Mouse (Mus musculus) urinary bladder, postnatal 10 days (tissue): ENCODE data around the gene Plekhn1.

Source experiments
- DNase-seq: peaks from one replicate; pipeline ENCODE4 v3.0.0; 2022; ENCODE audit warnings: low spot score

The Plekhn1 gene

DNA sequence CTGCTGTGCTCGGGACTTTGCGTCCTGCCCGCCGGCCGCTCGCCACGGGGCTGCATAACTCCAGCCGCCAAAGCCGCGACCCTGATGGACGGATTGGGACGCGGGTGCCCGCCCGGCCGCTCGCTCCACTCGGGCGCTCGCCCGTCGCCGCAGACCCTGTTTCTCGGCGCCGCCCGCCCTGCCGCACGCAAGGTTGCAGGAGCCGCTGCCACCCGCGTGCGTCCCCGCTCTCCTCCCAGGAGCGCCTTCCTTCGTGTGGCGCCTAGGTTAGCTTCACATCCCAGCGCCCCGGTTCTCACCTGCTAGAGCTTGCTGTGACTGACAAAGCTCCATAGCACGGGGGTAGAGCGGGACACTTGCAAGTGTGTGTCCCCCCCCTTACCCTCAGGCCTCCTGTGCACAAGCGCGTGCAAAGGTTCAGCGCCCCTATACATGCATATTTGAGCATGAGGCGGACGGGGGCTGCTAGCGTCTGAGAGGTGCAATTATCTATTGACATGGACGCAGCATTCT is at the start of gene Plekhn1:
Gene Plekhn1, minus strand, starts transcription at position 157 of the 513 bp plus-strand sequence.
- no peak for DNase-seq

DNA sequence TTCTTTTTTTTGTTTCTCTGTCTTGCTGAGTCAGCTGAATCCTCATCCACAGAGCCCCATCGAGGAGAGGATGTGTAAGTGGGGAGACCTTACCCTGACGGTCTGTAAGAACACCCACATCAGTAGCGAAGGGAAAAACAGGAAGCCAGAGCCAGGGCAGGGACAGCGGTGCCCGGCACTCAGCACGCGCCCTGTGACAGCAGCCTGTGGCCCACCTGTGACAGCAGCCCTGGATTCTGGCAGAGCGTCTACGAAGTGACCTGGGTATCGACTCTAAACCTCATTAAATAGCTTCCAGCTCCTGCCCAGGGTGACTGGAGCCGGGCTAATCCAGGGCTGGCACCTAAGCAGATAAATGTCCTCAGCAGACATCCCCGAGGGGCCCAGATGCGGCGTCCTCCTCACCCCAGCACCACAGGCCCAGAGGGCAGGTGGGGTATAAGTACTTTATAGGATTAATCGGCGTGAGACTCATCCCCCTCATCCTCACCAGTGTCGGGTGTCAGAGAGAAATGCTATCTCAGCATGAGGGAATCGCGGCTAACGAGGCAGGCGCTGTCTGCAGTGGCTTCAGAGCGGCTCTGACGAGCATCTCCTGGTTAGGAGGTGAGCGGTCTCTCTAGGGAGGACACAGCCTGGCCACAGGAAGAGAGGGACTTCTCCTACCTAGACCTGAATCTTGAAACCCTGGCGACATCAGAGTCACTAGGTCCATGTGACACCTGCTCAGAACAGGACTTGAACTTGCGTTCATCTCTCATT is 20.6 kb upstream of the Plekhn1 start, which contains the start of gene Samd11:
Gene Samd11, minus strand, starts transcription at position 580 of the 762 bp plus-strand sequence.
- DNase-seq, result no peak

DNA sequence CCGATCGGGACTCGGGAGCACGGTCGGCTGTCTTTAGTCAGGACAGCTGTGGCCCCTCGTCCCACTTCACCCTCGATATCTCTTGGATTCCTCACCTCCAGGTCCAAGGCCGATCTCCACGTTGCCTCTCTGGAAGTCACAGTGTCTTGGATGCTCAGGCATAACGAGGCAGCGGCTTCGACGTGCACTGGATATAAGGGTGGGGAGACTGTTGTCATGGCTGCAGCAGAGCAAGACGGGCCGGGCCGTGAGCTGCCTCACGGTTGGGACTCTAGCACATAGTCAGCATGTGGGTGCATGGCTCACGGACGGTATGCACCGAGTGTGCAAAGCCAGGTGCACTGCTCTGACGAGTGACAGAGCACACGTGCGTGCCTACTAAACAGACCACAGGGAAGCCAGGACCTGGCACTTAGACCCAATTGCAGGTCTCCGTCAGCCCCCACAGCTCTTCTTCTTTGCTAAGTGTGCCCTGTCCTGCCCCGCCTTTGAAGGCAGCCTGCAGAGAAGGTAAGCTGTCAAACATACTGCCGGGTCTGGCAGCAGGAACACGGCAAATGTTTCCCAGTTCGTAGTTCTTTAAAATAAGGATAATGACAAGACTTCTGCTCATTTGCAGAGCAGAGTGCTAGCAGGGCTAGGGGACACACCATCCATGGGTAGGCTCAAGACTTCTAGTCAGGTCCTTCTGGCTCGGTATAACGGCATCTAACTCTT is 19.9 kb upstream of the Plekhn1 start:
- no peak for DNase-seq

DNA sequence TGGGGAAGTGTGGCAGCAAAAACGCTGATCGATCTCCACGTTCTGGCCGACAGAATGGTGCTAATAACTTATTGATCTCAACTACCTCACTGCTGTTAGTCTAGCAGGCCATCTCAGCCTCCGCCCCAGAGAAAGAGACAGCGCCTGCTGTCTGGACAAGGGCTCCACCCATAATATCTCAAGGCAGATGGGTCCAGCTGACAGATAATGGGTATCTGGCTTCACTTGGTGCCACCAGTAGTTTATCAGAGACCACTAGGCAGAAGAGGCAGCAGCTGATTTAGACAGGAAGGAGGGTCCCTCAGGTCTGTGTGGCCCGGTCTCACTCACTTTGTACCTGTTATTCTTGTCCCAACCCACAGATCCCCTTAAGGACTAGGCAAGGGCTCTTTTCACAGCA is 18.4 kb upstream of the Plekhn1 start:
- DNase-seq, result no peak

DNA sequence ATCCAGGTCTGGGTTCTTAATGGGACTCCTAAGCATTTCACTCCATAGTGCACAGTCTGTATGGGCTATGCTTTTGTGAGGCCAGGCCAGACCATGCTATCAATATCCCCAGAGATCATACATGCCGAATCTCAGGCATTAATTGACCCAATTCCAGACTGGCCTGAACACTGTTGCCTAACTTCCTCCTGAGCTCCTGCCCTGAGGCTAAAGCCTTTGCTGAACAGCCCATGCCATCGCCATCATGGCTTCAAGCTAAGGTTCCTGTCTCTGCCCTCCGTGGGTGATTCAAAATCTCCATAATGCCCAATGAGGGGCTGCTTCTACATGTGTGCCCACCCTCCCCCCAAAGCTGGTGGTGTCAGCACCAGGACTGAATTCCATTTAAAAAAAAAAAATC is 18.0 kb upstream of the Plekhn1 start:
- DNase-seq, result no peak

DNA sequence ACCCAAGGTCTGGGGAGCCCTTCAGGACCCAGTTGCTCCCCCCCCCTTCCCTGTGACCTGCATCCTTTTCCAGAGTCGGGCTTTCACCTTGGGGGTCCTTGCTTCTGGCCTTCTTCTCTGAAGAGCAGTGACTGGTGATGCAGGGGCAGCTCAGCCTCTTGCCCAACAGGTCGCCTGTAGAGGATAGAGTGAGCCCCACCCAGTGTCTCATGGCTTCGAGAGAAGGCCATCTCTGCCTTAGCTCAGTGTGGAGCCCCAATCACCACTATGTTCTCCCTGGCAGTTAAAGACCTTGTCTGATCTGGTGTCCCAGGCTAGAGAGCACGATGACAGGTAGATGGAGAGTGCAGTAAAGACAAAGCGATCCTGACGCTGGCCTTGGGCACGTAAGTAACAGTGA is 17.5 kb upstream of the Plekhn1 start:
- no peak for DNase-seq

DNA sequence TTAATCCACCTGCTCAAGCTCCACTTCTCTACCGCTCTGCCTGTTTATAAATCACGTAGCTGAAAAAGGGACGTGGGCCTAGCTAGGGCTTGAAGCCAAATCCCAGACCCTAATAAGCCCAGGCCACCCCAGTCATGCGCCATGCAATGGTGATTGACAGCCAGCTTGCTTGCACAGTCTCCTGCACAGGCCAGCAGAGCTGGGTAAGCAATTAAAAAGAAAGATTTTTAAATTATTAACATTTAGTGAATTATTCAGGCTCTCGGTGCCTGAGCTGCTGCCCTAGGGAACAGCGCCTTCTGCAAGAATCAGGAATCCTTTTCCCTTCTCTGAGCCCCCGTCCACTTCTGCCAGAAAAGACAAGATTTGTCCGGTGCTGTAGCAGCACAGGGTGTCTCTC is 16.4 kb upstream of the Plekhn1 start:
- no peak for DNase-seq

DNA sequence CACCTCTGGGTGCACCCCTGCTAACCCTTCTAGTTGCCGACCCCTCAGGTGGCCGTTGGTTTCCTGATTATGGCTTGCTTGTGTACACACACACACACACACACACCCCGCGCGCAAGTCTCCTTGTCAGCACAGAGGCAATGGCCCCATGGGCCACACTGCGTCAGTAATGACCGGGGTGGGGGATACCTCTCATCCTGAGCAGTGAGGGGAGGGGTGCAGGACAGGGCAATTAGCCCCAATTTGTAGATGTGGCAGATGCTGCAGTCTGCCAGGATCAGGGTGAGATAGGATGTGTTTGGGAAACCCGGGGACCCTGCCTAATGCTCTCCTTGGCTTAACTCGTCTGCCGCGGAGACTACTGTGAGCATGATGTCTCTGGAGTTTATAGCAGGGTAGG is 14.9 kb upstream of the Plekhn1 start:
- DNase-seq, result no peak

DNA sequence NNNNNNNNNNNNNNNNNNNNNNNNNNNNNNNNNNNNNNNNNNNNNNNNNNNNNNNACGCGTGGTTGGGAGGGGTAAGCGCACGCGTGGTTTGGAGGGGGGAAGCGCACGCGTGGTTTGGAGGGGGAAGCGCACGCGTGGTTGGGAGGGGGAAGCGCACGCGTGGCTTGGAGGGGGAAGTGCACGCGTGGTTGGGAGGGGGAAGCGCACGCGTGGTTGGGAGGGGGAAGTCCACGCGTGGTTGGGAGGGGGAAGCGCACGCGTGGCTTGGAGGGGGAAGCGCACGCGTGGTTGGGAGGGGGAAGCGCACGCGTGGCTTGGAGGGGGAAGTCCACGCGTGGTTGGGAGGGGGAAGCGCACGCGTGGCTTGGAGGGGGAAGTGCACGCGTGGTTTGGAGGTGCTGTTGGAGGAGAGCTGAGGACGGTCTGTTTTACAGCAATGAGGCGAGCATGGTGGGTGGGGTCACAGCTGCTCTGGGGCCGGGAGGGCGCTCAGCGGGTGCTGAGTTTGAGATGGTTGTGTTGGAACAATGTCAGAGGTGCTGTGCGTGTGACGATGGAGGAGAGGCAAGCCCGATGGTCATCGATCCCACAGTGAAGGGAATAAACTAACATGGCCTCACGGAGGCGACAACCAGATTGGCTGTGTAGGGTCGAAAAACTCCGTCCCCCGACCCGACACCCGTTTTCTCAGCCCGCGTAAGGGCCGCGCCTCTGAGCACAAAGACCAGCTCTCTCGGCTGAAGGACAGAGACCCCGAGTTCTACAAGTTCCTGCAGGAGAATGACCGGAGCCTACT is 2.2 kb upstream of the Plekhn1 start:
- no peak for DNase-seq

DNA sequence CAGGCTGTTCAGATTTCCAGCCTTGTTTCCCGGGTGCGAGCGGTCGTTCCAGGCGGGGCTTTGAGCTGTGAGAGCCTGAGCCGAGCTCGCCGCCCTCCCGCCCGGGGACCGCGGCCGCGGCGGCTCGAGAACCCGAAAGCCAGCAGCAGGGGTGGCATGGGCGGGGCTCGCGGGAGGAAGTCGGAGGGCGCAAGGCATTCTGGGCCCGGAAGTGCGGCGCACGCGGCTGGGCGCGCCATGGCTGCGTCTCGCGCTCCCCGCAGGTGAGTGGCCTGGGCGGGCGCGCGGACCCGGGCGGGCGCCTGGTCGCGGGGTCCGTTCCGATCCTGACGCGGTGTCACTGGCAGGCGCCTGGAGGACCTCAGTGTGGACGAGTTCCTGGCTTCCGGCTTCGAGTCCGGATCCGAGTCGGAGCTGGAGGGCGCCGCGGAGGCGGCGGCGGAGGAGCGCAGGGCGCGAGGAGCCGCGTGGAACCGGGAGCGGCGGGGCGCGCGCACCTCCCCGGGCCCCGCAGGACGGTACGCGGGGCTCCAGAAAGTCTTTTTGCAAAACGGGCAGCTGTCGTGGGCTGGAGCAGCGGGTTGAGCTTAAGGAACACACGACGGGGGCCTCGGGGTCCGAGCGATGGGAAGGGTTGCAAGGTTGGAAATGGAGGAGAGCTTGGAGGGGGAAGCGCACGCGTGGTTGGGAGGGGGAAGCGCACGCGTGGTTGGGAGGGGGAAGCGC is 1.3 kb upstream of the Plekhn1 start, which contains the start of gene Noc2l:
Gene Noc2l, plus strand, starts transcription at position 203 of the 726 bp plus-strand sequence.
- DNase-seq, result peak; percentile 70

DNA sequence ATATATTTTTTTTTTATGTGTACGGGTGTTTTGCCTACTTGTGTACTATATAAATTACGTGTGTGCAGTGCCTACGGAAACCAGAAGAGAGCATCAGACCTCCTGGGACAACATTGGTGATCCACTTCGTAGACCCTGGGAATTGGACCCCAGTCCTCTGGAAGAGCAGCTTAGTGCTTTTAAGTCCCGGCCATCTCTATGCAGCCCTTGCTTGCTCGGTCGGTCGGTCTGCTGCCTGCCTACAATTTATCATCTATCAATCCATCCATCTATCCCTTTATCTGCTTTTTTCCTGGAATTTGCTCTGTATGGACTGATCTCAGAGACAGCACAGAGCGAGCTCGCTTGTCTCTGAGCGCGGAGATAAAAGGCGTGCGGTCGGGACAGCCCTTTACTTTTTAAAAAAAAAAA is 708 bp upstream of the Plekhn1 start:
- DNase-seq, result no peak

DNA sequence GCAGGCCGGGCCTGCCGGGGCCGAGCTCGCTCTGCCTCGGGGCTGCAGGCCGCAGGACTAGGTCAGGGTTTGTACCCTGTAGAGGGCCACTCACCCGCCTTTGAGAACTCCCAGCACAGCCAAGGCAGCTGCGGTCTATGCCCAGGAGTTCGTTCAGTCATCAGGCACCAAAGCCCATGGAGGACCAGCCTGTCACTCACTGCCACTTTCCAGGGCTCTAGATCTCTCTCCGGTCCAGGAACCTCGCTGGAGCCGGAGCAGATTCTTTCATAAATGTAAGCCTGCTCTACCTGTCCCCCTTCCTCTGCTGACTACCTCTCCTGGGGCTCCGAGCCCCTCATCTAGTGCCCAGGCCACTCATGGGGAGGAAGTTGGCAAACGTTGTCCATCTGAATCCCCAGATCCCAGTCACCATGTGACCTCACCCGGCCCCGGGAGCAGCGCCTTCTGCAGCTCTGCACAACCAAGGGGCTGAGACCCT is 596 bp downstream of the Plekhn1 start:
- DNase-seq, result no peak

DNA sequence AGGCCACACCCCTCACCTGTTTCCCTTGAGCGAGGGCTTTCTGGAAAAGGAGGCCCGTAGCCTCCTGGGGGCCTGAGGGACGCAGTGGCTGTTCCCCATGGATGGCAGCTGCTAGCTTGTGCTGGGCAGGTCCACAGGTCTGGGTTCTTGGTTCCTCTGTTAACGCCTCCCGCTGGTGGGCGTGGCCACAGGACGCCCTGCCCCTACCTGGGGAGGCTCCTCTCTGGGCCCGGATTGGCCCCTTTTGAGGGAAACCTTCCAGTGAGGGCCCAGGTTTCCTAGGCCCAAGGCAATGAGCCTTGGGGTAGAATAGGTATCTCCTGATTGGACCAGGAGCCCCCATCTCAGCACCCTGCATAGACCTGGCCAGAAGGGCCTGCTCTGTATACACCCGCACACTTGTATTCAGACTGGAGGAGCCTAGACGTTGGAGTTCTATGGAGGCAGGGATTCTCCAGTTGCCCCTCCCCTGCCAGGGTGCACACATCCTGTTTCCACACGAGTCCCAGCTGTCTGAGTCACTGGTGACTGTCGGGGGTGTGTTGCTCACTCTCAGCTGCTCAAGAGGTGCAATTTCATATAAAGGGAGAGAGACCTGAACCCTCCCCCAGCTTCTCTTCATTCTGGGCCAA is 6.1 kb downstream of the Plekhn1 start:
- DNase-seq, result no peak

DNA sequence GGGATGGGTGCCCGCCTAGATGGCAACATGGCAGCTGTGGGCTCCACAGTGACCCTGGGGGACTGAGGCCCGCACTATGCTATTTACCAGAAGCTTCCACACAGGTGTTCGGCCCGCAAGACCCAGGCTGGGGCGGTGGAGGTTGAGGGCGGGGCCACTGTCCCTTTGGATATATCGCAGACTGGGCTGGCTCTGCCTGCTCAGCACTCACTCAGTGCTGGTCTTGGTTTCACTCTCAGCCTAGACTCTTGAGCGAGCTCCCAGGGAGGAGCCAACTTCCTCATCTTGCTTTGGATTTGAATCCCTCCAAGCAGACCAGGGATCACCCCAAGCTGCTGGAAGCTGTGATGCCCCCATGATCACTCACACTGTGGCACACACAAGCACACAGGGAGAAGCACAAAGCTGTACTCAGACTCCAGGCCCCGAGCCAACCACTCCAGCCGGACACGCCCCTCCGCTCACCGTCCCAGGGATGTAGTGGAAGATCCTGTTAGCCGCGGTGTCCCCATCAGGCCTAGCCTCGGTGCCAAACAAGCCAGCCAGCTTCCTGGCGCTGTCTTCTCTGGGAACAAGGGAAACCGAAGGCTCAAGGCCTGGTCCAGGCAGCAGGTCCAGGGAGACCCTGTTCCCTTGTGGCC is 6.8 kb downstream of the Plekhn1 start:
- DNase-seq, result no peak

DNA sequence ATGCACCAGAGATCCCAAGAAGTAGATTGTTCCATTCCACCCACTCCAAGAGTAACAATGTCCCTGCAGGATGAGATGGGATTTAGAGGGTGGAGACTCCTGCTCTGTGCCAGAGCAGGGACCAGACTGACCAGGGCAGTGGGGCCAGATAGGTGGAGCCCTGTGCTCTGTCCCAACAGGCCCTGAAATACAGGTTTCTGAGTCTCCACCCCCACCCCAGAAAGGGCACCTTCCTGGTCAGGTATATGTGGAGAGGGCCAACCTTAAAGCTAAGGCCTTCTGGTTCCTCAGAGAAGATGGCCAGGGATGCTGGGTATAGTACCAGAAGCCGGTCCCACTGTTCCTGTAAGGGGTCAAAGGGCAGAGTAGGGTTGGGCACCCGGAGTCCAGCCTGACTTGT is 10.4 kb downstream of the Plekhn1 start:
- DNase-seq, result no peak

DNA sequence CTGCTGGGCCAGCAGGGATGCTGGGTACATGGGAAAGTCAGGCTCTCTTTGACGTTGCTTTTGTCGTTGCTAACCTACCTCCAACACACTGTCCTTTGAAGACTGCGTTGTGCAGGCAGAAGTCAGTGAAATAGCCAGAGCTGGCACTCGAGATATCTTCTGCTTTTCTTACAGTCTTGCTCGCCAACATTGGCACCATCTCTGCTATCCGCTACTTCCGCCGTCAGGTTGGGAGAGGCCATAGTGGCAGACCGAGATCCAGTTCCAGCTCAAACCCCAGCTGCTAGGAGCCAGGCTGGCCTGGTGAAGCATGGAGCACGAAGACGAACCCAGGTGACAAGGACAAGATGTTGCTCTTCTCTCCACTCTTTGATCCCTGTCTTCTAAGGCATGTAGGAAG is 14.7 kb downstream of the Plekhn1 start:
- no peak for DNase-seq

DNA sequence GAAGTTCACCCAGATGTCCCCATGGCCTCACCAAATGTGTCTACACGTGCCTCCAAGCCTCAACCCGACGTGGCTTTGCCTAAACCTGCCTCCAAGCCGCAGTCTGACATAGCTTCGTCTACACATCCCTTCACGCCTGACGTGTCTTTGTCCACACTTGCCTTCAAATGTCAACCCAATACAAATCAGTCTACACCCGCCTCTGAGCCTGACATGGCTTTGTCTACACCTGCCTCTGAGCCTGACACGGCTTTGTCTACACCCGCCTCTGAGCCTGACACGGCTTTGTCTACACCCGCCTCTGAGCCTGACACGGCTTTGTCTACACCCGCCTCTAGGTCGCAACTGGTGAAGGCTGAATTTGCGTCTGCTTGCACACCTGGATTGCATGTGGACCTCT is 16.8 kb downstream of the Plekhn1 start:
- no peak for DNase-seq

DNA sequence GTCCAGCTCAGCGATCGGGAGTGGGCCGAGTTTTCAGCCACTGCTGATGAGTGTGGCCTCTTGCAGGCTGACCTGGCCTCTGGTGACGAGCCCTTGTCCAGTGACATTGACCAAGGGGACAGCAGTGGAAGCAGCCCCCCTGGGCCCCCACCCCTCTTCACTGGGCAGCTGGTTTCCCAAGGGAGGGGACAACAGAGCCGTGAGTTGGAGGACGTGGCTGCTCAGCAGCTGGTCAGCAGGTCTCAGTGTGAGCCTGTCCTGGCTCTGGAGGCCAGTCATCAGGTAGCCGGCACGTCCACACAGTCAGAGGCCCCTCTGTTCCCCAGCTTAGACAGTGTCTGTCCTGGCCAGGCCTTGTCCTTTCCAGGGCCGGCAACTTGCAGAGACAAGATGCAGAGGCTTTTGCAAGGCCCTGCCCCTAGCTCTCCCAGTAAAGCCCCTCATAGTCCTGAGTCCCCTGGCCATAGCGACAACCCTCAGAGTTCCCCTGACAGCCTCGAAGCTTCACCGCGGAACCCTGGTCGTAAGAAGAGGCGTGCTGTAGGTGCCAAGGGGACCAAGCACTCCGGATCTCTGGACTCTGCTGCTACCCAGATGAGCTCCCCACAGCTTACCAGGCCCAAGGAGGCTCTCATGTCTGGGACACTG is 17.5 kb downstream of the Plekhn1 start:
- DNase-seq, result no peak

DNA sequence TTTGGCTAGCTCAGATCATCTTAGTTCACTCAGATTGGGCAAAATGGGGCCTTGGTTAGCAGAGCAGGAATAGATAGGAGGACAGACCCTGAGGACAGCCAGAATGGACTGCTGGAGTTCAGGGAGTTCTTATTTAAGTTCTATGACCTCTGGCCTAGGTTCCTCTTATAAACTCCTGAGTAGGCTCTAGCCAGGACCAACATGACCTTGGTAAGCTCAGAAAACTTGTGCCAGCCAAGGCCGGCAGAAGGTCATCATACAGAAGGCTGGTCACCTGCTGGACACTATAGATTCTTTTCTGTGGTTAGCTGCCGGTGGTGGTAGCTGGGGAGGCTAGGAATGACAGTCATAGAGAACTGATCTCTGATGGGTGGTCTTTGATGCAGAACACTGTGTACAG is 18.5 kb downstream of the Plekhn1 start:
- no peak for DNase-seq

DNA sequence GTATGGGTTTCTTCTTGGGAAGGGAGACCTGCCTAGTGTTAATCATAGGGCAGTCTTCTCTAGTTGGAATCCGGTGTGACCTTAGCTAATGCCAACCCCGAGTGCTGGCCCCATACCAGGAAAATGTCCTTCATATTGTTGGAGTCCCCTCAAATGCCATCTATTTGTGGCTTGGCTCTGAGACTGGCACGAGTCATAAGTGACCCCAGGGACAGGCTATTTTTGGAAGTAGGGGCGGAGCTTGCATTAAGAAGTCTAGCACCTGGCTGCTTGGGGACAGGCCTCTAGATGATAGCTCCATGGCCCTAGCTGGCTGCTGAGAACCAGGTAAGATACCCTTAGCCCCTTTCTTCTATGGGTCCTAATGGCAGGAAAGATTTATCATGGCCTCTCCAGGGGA is 19.0 kb downstream of the Plekhn1 start, which contains the start of gene Perm1:
Gene Perm1, plus strand, starts transcription at position 220 of the 400 bp plus-strand sequence.
- DNase-seq, result no peak
